Mouse (Mus musculus) lung, postnatal 0 days (tissue): ENCODE data around the gene Vcl.

Source experiments
- CTCF ChIP-seq: IDR thresholded peaks from 2 replicates; pipeline ENCODE4 v1.5.1; 2016; ENCODE audit warnings: antibody characterized with exemption, mild to moderate bottlenecking
- EP300 ChIP-seq: IDR thresholded peaks from 2 replicates; pipeline ENCODE4 v1.6.1; 2016; ENCODE audit warnings: antibody characterized with exemption, mild to moderate bottlenecking, control low read depth

DNA sequence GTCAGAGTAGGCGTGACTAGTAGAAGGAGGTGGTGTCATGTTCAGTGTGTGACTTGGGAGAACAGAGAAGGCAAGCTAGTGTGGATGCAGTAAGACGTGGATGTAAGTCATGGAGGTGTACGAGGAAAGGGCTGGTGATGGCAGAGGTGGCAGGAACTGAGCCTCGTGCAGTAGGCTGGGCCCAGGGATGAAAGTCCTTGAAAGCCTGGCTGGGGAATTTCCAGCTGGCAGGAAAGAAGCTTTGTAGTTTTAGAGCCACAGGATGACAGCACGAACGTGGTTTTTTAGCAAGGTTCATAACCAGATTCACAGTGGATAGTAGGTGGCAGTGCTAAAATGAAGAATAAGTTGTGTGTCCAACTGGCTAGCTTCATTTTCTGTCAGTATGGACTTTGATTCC lies 41.2 kb downstream of the Vcl start:
- TF ChIP-seq EP300 (no peak), CTCF (no peak)
